Mouse (Mus musculus) thymus, postnatal 14 days (tissue): ENCODE data around the gene Tmem50b.

Source experiments
- DNase-seq: peaks from one replicate; pipeline ENCODE4 v3.0.0; 2021

Tmem50b gene

GRCm38 (mm10) chr16:91564580-91565291, 32.9 kb downstream of the Tmem50b start:
- no peak for DNase-seq

- DNase-seq: no peak
Observed at GRCm38 (mm10) chr16:91561541-91562457, 35.8 kb downstream of the Tmem50b start.

- DNase-seq: peak; percentile 52
Observed at GRCm38 (mm10) chr16:91561099-91561498, 36.5 kb downstream of the Tmem50b start.

- no peak for DNase-seq
Observed at GRCm38 (mm10) chr16:91557693-91558092, 39.9 kb downstream of the Tmem50b start.

- DNase-seq: no peak
Observed at GRCm38 (mm10) chr16:91557214-91557613, 40.4 kb downstream of the Tmem50b start.

- DNase-seq: no peak
Observed at GRCm38 (mm10) chr16:91556659-91557058, 40.9 kb downstream of the Tmem50b start.

GRCm38 (mm10) chr16:91555017-91555605, 42.5 kb downstream of the Tmem50b start:
- DNase-seq: no peak

GRCm38 (mm10) chr16:91553625-91554024, 44.0 kb downstream of the Tmem50b start:
- DNase-seq: peak; percentile 47

- DNase-seq: no peak
Observed at GRCm38 (mm10) chr16:91552072-91552471, 45.5 kb downstream of the Tmem50b start.

GRCm38 (mm10) chr16:91551081-91551524, 46.5 kb downstream of the Tmem50b start:
- no peak for DNase-seq

- DNase-seq: no peak
Observed at GRCm38 (mm10) chr16:91549616-91550015, 48.0 kb downstream of the Tmem50b start.

- DNase-seq: no peak
Observed at GRCm38 (mm10) chr16:91548996-91549395, 48.6 kb downstream of the Tmem50b start.

GRCm38 (mm10) chr16:91548586-91548985, 49.0 kb downstream of the Tmem50b start:
- no peak for DNase-seq

- DNase-seq: no peak
Observed at GRCm38 (mm10) chr16:91547974-91548373, 49.6 kb downstream of the Tmem50b start.

GRCm38 (mm10) chr16:91546836-91547741, 50.5 kb downstream of the Tmem50b start, which contains the start of gene Ifngr2:
TSS of gene Ifngr2 (plus strand) at chr16:91547072.
- DNase-seq: peak; percentile 77

GRCm38 (mm10) chr16:91546391-91546835, 51.2 kb downstream of the Tmem50b start:
- DNase-seq: peak; percentile 41

- peak; percentile 80 for DNase-seq
Observed at GRCm38 (mm10) chr16:91545597-91546281, 51.9 kb downstream of the Tmem50b start.

- no peak for DNase-seq
Observed at GRCm38 (mm10) chr16:91543619-91544018, 54.0 kb downstream of the Tmem50b start.

- DNase-seq: peak; percentile 83
Observed at GRCm38 (mm10) chr16:91541573-91542081, 56.0 kb downstream of the Tmem50b start.

GRCm38 (mm10) chr16:91538513-91538912, 59.1 kb downstream of the Tmem50b start:
- peak; percentile 47 for DNase-seq

GRCm38 (mm10) chr16:91538051-91538450, 59.5 kb downstream of the Tmem50b start:
- no peak for DNase-seq
